Mouse (Mus musculus) heart, adult 2 months (tissue): Measurements from ENCODE around the gene Map3k9.

Source experiments
- CTCF ChIP-seq: fragments of 200-600 bp; IDR thresholded peaks from 2 replicates; pipeline ENCODE4 v1.8.1; 2022; ENCODE audit warnings: antibody characterized with exemption, mild to moderate bottlenecking, moderate library complexity
- EP300 ChIP-seq: fragments of 200-500 bp; IDR thresholded peaks from 2 replicates; pipeline ENCODE4 v1.6.1; 2011; ENCODE audit warnings: low read depth, low read length, control low read depth; ENCODE audit not compliant: insufficient read depth
- POLR2A ChIP-seq: fragments of 200-500 bp; IDR thresholded peaks from 2 replicates; pipeline ENCODE4 v1.6.1; 2011; ENCODE audit warnings: mild to moderate bottlenecking, low read depth, low read length, control low read depth; ENCODE audit not compliant: insufficient read depth

DNA sequence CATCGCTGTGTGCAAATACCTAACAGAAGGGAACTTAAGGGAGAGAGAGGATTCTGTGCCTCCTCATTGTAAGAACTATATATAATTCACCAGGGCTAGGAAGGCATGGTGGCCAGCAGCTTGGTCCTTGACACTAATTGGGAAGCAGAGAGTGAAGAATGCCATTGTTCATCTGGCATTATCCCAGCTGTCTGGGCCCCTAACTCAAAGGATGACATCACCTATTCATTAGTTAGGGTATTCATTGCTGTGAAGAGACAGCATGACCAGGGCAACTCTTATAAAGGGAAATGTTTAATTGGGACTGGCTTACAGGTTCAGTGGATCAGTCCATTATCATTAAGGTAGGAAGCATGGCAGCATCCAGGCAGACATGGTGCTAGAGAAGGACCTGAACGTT lies 47.4 kb upstream of the Map3k9 start:
- TF ChIP-seq CTCF (no peak), EP300 (no peak), POLR2A (no peak)
